Mouse (Mus musculus) lung, adult 2 months (tissue): ENCODE measurements around the gene Gpatch3.

ENCODE experiments used
- CTCF ChIP-seq: fragments of 200-500 bp; IDR thresholded peaks from 2 replicates; pipeline ENCODE4 v1.5.1; 2011; ENCODE audit warnings: mild to moderate bottlenecking, low read length, control low read depth; ENCODE audit not compliant: insufficient read depth
- POLR2A ChIP-seq: fragments of 200-500 bp; IDR thresholded peaks from 2 replicates; pipeline ENCODE4 v1.6.1; 2011; ENCODE audit warnings: low read depth, mild to moderate bottlenecking, control low read depth, low read length, borderline replicate concordance; ENCODE audit errors: extremely low read depth

- TF ChIP-seq CTCF (no peak), POLR2A (no peak)
Measured at GRCm38 (mm10) chr4:133552029-133552428, 22.5 kb upstream of the Gpatch3 start.
